Mouse (Mus musculus): ENCODE results near the gene Slain1.

GRCm38 (mm10) chr14:103717516-103717915, 67.5 kb downstream of the Slain1 start:
- TF ChIP-seq CTCF (IDR thresholded peaks at IDR 0.05; ENCODE audit: low read depth) (peak; percentile 70), EP300 (IDR thresholded peaks at IDR 0.05; ENCODE audit: low read depth) (no peak)
